Mouse (Mus musculus) C2C12 (cell line): Measurements from ENCODE around the gene Oxa1l. TPM values are rescaled to one million over a fixed set of nuclear protein-coding genes. Genes with fewer than 3 reads are reported as not detected.

Experiments used
- H3K27me3 ChIP-seq: one replicate; pipeline ENCODE4 v1.6.1; 2011; ENCODE audit not compliant: control insufficient read depth, insufficient read depth, insufficient read length
- H3K36me3 ChIP-seq: one replicate; pipeline ENCODE4 v1.6.1; 2011; ENCODE audit not compliant: control insufficient read depth, insufficient read depth
- H3K4me3 ChIP-seq: one replicate; pipeline ENCODE4 v1.5.1; 2011; ENCODE audit warnings: mild to moderate bottlenecking, control low read depth; ENCODE audit not compliant: poor library complexity, insufficient read depth, severe bottlenecking
- H3K79me2 ChIP-seq: one replicate; pipeline ENCODE4 v1.6.1; 2011; ENCODE audit not compliant: control insufficient read depth, insufficient read depth
- H3K79me3 ChIP-seq: one replicate; pipeline ENCODE4 v1.6.1; 2011; ENCODE audit warnings: low read depth, control low read depth
- H3ac ChIP-seq: one replicate; pipeline ENCODE3; 2011; ENCODE audit warnings: low read depth; ENCODE audit not compliant: control insufficient read depth, insufficient read length
- CEBPB ChIP-seq: IDR thresholded peaks from one replicate; pipeline ENCODE4 v1.6.1; 2011; ENCODE audit warnings: low read depth, mild to moderate bottlenecking, control low read depth, moderate library complexity
- CTCF ChIP-seq: IDR thresholded peaks from one replicate; pipeline ENCODE4 v1.5.1; 2011; ENCODE audit not compliant: control insufficient read depth, insufficient read depth, insufficient read length
- FOSL1 ChIP-seq: IDR thresholded peaks from one replicate; pipeline ENCODE4 v1.8.0; 2011; ENCODE audit warnings: mild to moderate bottlenecking, low read length; ENCODE audit not compliant: poor library complexity, insufficient read depth, severe bottlenecking
- MAX ChIP-seq: IDR thresholded peaks from one replicate; pipeline ENCODE4 v1.6.1; 2011; ENCODE audit warnings: mild to moderate bottlenecking, control low read depth
- MYOD1 ChIP-seq: IDR thresholded peaks from one replicate; pipeline ENCODE4 v1.6.1; 2011; ENCODE audit warnings: low read depth; ENCODE audit not compliant: control insufficient read depth, insufficient read length
- MYOG ChIP-seq: IDR thresholded peaks from one replicate; pipeline ENCODE4 v1.6.1; 2011; ENCODE audit not compliant: control insufficient read depth, insufficient read length; ENCODE audit errors: extremely low read depth
- USF1 ChIP-seq: IDR thresholded peaks from one replicate; pipeline ENCODE4 v1.6.1; 2011; ENCODE audit warnings: low read depth, mild to moderate bottlenecking, control low read depth, moderate library complexity
- polyA plus RNA-seq: library from polyadenylated mRNA; unstranded; fragments of >200 nt; fragmentation: generic; extraction: Trizol; gene quantifications from one replicate; pipeline ENCODE4 v1.2.1, GENCODE M21; 2012; ENCODE audit warnings: missing spikeins

Oxa1l gene
- polyA plus RNA-seq, 1 experiment = 54.8 TPM

DNA sequence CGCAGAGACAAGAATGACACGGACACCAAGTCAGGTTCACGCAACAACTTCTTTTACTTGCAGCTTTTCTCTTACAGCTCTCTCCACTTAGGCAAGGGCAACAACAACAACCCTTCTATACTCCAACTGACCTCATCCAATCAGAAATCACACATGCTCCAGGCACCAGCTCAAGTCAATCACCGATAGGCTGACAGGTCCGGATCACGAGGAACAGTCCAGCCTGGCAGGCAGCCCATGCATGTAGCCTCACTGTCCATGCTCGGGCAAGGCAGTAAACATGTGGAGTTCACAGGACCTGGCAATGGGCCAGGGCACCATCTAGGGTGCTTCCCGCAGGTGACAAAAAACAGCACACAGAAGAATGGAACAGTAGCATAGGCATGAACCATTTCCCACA, 8.3 kb upstream of the Oxa1l start:
- no peaks in the 10 kb centered on the region for H3K79me2 ChIP-seq
- H3ac ChIP-seq = no peak overlapping the region
- no peaks in the 10 kb centered on the region for H3K27me3 ChIP-seq

GRCm38 (mm10) chr14:54354406-54354805, 6.2 kb upstream of the Oxa1l start:
- Histone ChIP-seq H3K27me3 (no peaks in the 10 kb centered on the region), H3K4me3 (no peak overlapping the region), H3K79me2 (no peaks in the 10 kb centered on the region), H3ac (no peak overlapping the region), H3K79me3 (no peaks in the 10 kb centered on the region), H3K36me3 (no peaks in the 10 kb centered on the region)
- TF ChIP-seq USF1 (no peak), MYOG (no peak), CTCF (no peak), MYOD1 (no peak), FOSL1 (no peak), MAX (no peak), CEBPB (no peak)

More for the DNA sequence above, 8.3 kb upstream of the Oxa1l start:
- Histone ChIP-seq H3K4me3 (no peak overlapping the region), H3K79me3 (no peaks in the 10 kb centered on the region), H3K36me3 (no peaks in the 10 kb centered on the region)
- no peak for TF ChIP-seq FOSL1
- no peak for TF ChIP-seq CEBPB
- no peak for TF ChIP-seq USF1
- TF ChIP-seq CTCF = no peak
- TF ChIP-seq MYOG = no peak
- TF ChIP-seq MAX = no peak
- TF ChIP-seq MYOD1 = no peak

DNA sequence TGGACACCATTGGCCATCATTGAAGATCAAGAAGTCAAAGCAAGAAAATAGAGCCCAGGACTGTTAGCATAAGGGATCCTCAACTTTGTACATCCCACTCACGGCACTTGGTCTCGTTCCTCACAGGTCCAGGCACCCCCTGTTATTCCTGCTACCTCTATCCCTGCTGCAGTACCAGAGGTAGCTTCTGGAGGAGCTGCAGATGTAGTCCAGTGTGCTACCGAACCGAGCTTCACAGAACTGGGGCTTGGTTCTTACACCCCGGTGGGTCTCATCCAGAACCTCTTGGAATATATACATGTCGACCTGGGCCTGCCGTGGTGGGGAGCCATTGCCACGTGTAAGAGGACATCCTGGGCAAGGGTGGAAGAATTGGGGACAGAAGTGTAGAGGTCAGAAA, 2.5 kb downstream of the Oxa1l start:
- H3K27me3 ChIP-seq = no peaks in the 10 kb centered on the region
- peaks cover 38% of the 10 kb centered on the region for H3K36me3 ChIP-seq
- H3K79me3 ChIP-seq = peaks cover 7% of the 10 kb centered on the region
- TF ChIP-seq CTCF (no peak), CEBPB (no peak), MAX (no peak), MYOG (no peak), FOSL1 (no peak), USF1 (no peak)
- peaks cover 27% of the 10 kb centered on the region for H3K79me2 ChIP-seq
- H3ac ChIP-seq = no peak overlapping the region
- no peak overlapping the region for H3K4me3 ChIP-seq

GRCm38 (mm10) chr14:54365026-54365645, 4.5 kb downstream of the Oxa1l start:
- TF ChIP-seq MYOD1 (no peak), CTCF (no peak), MYOG (no peak), CEBPB (no peak), USF1 (no peak), FOSL1 (no peak), MAX (no peak)
- peaks cover 7% of the 10 kb centered on the region for H3K79me3 ChIP-seq

DNA sequence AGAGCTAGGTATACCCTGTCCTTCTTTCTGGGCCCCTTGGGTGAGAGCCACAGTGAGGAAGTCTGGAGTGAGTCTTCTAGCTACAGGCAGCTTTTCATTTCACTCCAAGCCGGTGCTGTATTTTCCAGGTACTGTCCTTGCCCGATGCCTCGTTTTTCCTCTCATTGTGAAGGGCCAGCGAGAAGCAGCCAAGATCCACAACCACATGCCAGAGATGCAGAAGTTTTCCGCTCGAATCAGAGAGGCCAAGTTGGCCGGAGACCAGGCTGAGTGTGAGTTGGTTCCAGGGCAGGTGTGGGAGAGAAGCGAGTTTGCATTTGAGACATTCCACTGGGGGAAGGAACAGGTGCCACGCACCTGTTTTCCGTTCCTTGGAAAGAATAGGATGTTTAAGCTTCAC, 5.9 kb downstream of the Oxa1l start:
- Histone ChIP-seq H3K4me3 (no peak overlapping the region), H3K36me3 (peaks cover 56% of the 10 kb centered on the region), H3K79me2 (peaks cover 18% of the 10 kb centered on the region), H3K79me3 (peaks cover 4% of the 10 kb centered on the region), H3ac (no peak overlapping the region), H3K27me3 (no peaks in the 10 kb centered on the region)
- no peak for TF ChIP-seq MYOG
- TF ChIP-seq MAX = no peak
- no peak for TF ChIP-seq CEBPB
- TF ChIP-seq FOSL1 = no peak
- no peak for TF ChIP-seq MYOD1
- TF ChIP-seq USF1 = no peak
- no peak for TF ChIP-seq CTCF

More at GRCm38 (mm10) chr14:54365026-54365645, 4.5 kb downstream of the Oxa1l start:
- Histone ChIP-seq H3K4me3 (no peak overlapping the region), H3K27me3 (no peaks in the 10 kb centered on the region), H3ac (no peak overlapping the region), H3K79me2 (peaks cover 27% of the 10 kb centered on the region), H3K36me3 (peaks cover 56% of the 10 kb centered on the region)
